Mouse (Mus musculus): ENCODE data around the gene Tex26.
A peak's percentile ranks its signal among the peaks of the same experiment; 100 is the strongest.

The Tex26 gene

GRCm38 (mm10) chr5:149434141-149434690 lies 5.2 kb upstream of the Tex26 start:
- DNase-seq, result no peak

- no peak for DNase-seq
Observed at GRCm38 (mm10) chr5:149436541-149436940, 2.9 kb upstream of the Tex26 start.

- no peak for DNase-seq
Observed at GRCm38 (mm10) chr5:149437150-149437549, 2.3 kb upstream of the Tex26 start.

GRCm38 (mm10) chr5:149440180-149440573 lies 717 bp downstream of the Tex26 start:
- DNase-seq, result peak; percentile 48

GRCm38 (mm10) chr5:149441646-149442276 lies 2.3 kb downstream of the Tex26 start:
- no peak for DNase-seq

GRCm38 (mm10) chr5:149442277-149442660 lies 2.8 kb downstream of the Tex26 start:
- no peak for DNase-seq

- no peak for DNase-seq
Observed at GRCm38 (mm10) chr5:149444451-149444850, 5.0 kb downstream of the Tex26 start.

GRCm38 (mm10) chr5:149446495-149446894 lies 7.0 kb downstream of the Tex26 start:
- DNase-seq, result no peak

- no peak for DNase-seq
Observed at GRCm38 (mm10) chr5:149447733-149448132, 8.3 kb downstream of the Tex26 start.

- no peak for DNase-seq
Observed at GRCm38 (mm10) chr5:149449406-149449805, 9.9 kb downstream of the Tex26 start.

- no peak for DNase-seq
Observed at GRCm38 (mm10) chr5:149451209-149451681, 11.8 kb downstream of the Tex26 start.

GRCm38 (mm10) chr5:149454281-149454680 lies 14.8 kb downstream of the Tex26 start:
- DNase-seq, result peak; percentile 73

- DNase-seq, result no peak
Observed at GRCm38 (mm10) chr5:149456544-149456943, 17.1 kb downstream of the Tex26 start.

- no peak for DNase-seq
Observed at GRCm38 (mm10) chr5:149462071-149462470, 22.6 kb downstream of the Tex26 start.

- DNase-seq, result no peak
Observed at GRCm38 (mm10) chr5:149465305-149465704, 25.8 kb downstream of the Tex26 start.

- no peak for DNase-seq
Observed at GRCm38 (mm10) chr5:149474142-149474541, 34.7 kb downstream of the Tex26 start.

- no peak for DNase-seq
Observed at GRCm38 (mm10) chr5:149474701-149475468, 35.4 kb downstream of the Tex26 start.

- no peak for DNase-seq
Observed at GRCm38 (mm10) chr5:149481920-149482319, 42.5 kb downstream of the Tex26 start.

- DNase-seq, result no peak
Observed at GRCm38 (mm10) chr5:149483321-149484052, 44.0 kb downstream of the Tex26 start.

- DNase-seq, result no peak
Observed at GRCm38 (mm10) chr5:149484270-149484669, 44.8 kb downstream of the Tex26 start.

- DNase-seq, result no peak
Observed at GRCm38 (mm10) chr5:149485447-149485846, 46.0 kb downstream of the Tex26 start.

- DNase-seq, result peak; percentile 9
Observed at GRCm38 (mm10) chr5:149488360-149489021, 49.0 kb downstream of the Tex26 start.

- DNase-seq, result no peak
Observed at GRCm38 (mm10) chr5:149489136-149489535, 49.7 kb downstream of the Tex26 start.

Data from kidney, postnatal 14 days (tissue).